Mouse (Mus musculus) heart, adult 2 months (tissue): ENCODE measurements around the gene Chst5.

Experiments used
- CTCF ChIP-seq: fragments of 200-600 bp; IDR thresholded peaks from 2 replicates; pipeline ENCODE4 v1.8.1; 2022; ENCODE audit warnings: antibody characterized with exemption, mild to moderate bottlenecking, moderate library complexity
- EP300 ChIP-seq: fragments of 200-500 bp; IDR thresholded peaks from 2 replicates; pipeline ENCODE4 v1.6.1; 2011; ENCODE audit warnings: low read depth, low read length, control low read depth; ENCODE audit not compliant: insufficient read depth

DNA sequence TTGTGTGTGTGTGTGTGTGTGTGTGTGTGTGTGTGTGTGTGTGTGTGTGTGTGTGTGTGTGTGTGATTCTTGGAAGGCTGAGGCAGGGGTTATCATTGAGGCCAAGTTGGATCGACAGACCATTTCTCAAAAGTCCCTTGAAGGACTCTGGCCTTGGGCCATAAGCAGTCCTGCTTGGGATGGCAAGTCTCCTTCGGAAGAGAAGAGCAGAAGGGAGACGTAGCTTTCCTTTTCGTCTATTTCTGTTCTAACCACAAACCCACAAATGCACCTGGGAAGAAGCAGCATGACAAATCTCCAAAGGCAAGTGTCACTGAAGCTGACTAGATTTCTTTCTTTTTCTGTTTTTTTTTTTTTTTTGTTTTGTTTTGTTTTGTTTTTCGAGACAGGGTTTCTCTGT lies 45.6 kb upstream of the Chst5 start:
- TF ChIP-seq CTCF, result no peak
- no peak for TF ChIP-seq EP300
